Comparison of ENCODE assay signal across 25 mouse cellular contexts in the genomic region with DNA sequence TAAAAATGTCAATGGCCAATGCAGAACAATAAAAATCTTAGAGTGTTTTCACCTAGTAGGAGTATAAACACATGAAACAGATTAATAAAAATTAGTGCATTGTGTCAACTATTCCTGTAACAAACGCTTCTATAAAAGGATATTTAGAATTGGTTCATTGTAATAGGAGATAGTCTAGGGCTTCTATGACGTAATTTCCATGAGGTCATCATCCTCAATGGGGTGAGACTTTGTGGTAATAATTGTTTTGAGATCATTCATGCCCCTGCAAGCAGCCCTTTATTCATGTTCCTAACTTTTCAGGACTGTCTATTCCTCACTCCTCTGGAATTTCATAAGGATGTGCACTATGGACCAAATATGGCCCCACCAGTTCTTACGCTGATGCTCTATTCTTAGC.
A peak's percentile ranks its signal among the peaks of the same experiment; 100 is the strongest.
DNase-seq lines count a peak whose midpoint lies in the region; ATAC-seq and TF ChIP-seq lines count a peak whose summit lies in the region.
"Had no signal": no experiment of that assay in that cellular context is flagged by ENCODE, and none has a peak within 500 bp of the region (broad histone marks: within the 10 kb centered on the region; RNA-seq: fewer than 3 reads in every experiment).

No protein-coding gene starts in this region.

- 82% methylated on average over 3 of the region's 3 CpGs for WGBS in midbrain, embryonic 11.5 days

- intact Hi-C loops in gastrocnemius, postnatal 14 days (cut with DNase I; ENCODE audit: low total_unique reads): no loop called here

- H3K27ac ChIP-seq in layer of hippocampus, adult 2 months: peak overlapping the region; percentile 15; the same call in 1 of the 2 replicates
- H3K27ac ChIP-seq in midbrain, embryonic 11.5 days (ENCODE audit: low read depth, low read length): no peak overlapping the region
- H3K27ac ChIP-seq: embryonic facial prominence, embryonic 10.5 days; embryonic facial prominence, embryonic 12.5 days; forebrain, embryonic 13.5 days; forebrain, embryonic 15.5 days had no signal

- no peak overlapping the region for H3K9ac ChIP-seq in midbrain, embryonic 11.5 days (ENCODE audit: low read length)
- H3K9ac ChIP-seq: embryonic facial prominence, embryonic 12.5 days; forebrain, embryonic 13.5 days; forebrain, embryonic 15.5 days; forebrain, postnatal 0 days had no signal

- H3K9me3 ChIP-seq in midbrain, embryonic 11.5 days (ENCODE audit: control insufficient read depth, low read length): no peaks in the 10 kb centered on the region
- H3K9me3 ChIP-seq: embryonic facial prominence, embryonic 10.5 days; embryonic facial prominence, embryonic 12.5 days; forebrain, embryonic 13.5 days; forebrain, embryonic 15.5 days; G1E had no signal

- no peak for DNase-seq in layer of hippocampus, adult 2 months (ENCODE audit: low spot score in 2 of 2)
- DNase-seq in layer of hippocampus, adult 18-20 months (ENCODE audit: low spot score in 2 of 2): no peak
- DNase-seq in 3T3-L1 (ENCODE audit: low read depth, low spot score) (peak; percentile 39), Patski (ENCODE audit: low read depth, low spot score) (peak; percentile 24)
- peak; percentile 37 for DNase-seq in Muller cell, postnatal 12 days (ENCODE audit: inconsistent ontology term)
- DNase-seq in midbrain, embryonic 11.5 days (ENCODE audit: low spot score, missing footprints): no peak
- DNase-seq in gastrocnemius, postnatal 14 days: no peak
- no peak for DNase-seq in adrenal gland, adult 2 months
- DNase-seq: adrenal gland, adult 8-10 months; adrenal gland, postnatal 14 days; adrenal gland, postnatal 36 days; B cell, adult 2 months; cerebellum, adult 11-12 months; cerebellum, adult 2 months; cerebellum, adult 9-11 months; cerebellum, postnatal 14 days; cerebellum, postnatal 36 days; forebrain, postnatal 0 days had no signal

- H3K27me3 ChIP-seq in Patski: no peaks in the 10 kb centered on the region
- H3K27me3 ChIP-seq in midbrain, embryonic 11.5 days (ENCODE audit: control insufficient read depth, insufficient read depth, low read length): no peaks in the 10 kb centered on the region
- H3K27me3 ChIP-seq: CH12.LX; embryonic facial prominence, embryonic 12.5 days; forebrain, embryonic 13.5 days; forebrain, embryonic 15.5 days had no signal

- no peaks in the 10 kb centered on the region for H3K36me3 ChIP-seq in midbrain, embryonic 11.5 days (ENCODE audit: control insufficient read depth, insufficient read depth, low read length)
- H3K36me3 ChIP-seq: embryonic facial prominence, embryonic 10.5 days; embryonic facial prominence, embryonic 12.5 days; forebrain, embryonic 15.5 days had no signal

- no peaks in the 10 kb centered on the region for H3K4me1 ChIP-seq in midbrain, embryonic 11.5 days (ENCODE audit: control insufficient read depth, insufficient read depth, low read length)
- H3K4me1 ChIP-seq: embryonic facial prominence, embryonic 12.5 days; forebrain, embryonic 13.5 days had no signal

- no peak for TF ChIP-seq CTCF in layer of hippocampus, adult 2 months (conservative IDR thresholded peaks at IDR 0.05)
- no peak for TF ChIP-seq CTCF in Patski (IDR thresholded peaks at IDR 0.05)

- H3K4me3 ChIP-seq in layer of hippocampus, adult 2 months: no peak overlapping the region
- H3K4me3 ChIP-seq in midbrain, embryonic 11.5 days (ENCODE audit: low read depth, low read length): no peak overlapping the region
- H3K4me3 ChIP-seq: embryonic facial prominence, embryonic 10.5 days; embryonic facial prominence, embryonic 12.5 days; forebrain, embryonic 13.5 days; forebrain, embryonic 15.5 days had no signal

- POLR2A ChIA-PET in Patski (lab: Charles Lee): no interaction called here

- CTCF ChIA-PET in Patski (lab: Charles Lee): interaction anchor here (1.2 to 1.5 kb wide), 2 partner anchors 11 to 13 kb away, joined by 3 to 5 read pairs; no protein-coding TSS in a partner anchor

- no peak overlapping the region for H3K4me2 ChIP-seq in midbrain, embryonic 11.5 days
- H3K4me2 ChIP-seq: embryonic facial prominence, embryonic 12.5 days; forebrain, embryonic 13.5 days; forebrain, embryonic 15.5 days had no signal

- in situ Hi-C loops in Patski (cut with MboI; ENCODE audit: low pct_unique_long_range_greater_than_20kb): loop anchor here (5.0 kb wide), 1 partner anchor 50 kb away; no protein-coding TSS in a partner anchor

- ATAC-seq in Patski: peak; percentile 44
- no peak for ATAC-seq in midbrain, embryonic 11.5 days (ENCODE audit: low FRiP score)
- ATAC-seq: CD4-positive, CD25-positive, alpha-beta regulatory T cell, adult 4 months; forebrain, embryonic 13.5 days; forebrain, embryonic 15.5 days; forebrain, postnatal 0 days had no signal

Comparison
In these comparisons a context has a peak if more than half of its experiments do, and no peak if none do; other contexts are left out.
1. DNase-seq: peak in 3T3-L1 (single experiment), Muller cell, postnatal 12 days (single experiment) and Patski (single experiment); none in layer of hippocampus, adult 2 months (0 of 2), layer of hippocampus, adult 18-20 months (0 of 2), midbrain, embryonic 11.5 days (single experiment), gastrocnemius, postnatal 14 days (single experiment) and adrenal gland, adult 2 months (single experiment).